Mouse (Mus musculus): ENCODE results near the gene Crlf2. TPM values are rescaled to one million over a fixed set of nuclear protein-coding genes. Genes with fewer than 3 reads are reported as not detected.

The Crlf2 gene
- 29.3 and 33.0 TPM in 2 replicates for polyA plus RNA-seq (2015; fragmentation: Nextera tagmentation; extraction: Ambion mirVana)

GRCm38 (mm10) chr5:109558404-109559160 is at the start of gene Crlf2:
Gene Crlf2 (minus strand): TSS chr5:109558993.

Other genes with a start within 250 kb of the Crlf2 start
- gene Vmn2r16, start 228.8 kb downstream of the Crlf2 start, polyA plus RNA-seq (2015; fragmentation: Nextera tagmentation; extraction: Ambion mirVana) = not detected in 2 replicates
- not detected in 2 replicates for gene Vmn2r17, start 139.3 kb downstream of the Crlf2 start, polyA plus RNA-seq (2015; fragmentation: Nextera tagmentation; extraction: Ambion mirVana)
- gene 5430403G16Rik, start 132.0 kb upstream of the Crlf2 start, polyA plus RNA-seq (2015; fragmentation: Nextera tagmentation; extraction: Ambion mirVana) = 1.5 and 1.6 TPM in 2 replicates
- gene 4930522L14Rik, start 192.9 kb upstream of the Crlf2 start, polyA plus RNA-seq (2015; fragmentation: Nextera tagmentation; extraction: Ambion mirVana) = 3.5 and 5.4 TPM in 2 replicates

Data from neural tube, postnatal 0 days (tissue).